In the genomic region with DNA sequence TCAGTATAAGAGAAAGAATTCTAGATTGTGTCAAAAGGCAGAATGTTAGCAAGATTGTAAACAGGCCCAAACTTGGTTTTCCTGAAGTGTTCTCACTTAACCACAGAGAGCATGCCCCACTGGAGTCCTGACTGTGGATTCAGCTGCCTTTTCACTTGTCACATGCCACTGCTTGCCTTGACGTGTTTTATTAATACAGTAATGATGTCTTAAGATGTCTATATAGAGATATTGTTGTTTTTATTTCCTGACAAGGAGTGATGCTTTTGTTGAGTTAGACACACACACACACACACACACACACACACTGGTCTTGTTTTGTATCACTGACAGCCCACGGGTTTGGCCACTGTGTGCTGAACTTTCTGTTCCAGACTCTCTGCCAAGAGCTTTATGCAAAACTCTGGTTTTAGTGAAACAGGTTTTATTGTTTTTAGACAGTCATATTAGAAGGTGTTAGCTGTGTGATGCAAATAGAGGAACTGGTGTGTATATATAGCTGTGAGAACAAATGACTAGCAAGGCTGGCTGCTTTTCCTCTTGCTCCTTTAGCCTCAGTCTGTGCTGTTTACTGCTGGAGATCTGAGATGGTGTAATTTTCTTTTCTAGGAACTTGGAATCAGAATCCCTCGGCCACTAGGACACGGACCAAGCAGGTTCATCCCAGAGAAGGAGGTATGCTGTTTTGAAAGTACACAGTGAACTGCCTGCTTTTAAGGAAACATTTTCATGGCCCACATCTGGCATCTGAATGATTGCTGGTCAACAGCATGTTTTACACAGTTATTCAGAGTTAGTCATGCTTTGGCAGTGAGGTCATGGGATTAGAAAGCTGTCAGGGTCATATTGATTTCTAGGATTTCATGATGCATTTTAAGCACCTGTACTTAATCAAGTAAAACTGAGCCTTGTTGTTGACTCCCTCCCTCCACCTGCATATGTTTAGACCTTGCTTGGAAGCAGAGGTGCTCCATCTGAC, we compare ENCODE assay signal across 9 mouse cellular contexts.
DNase-seq lines count a peak whose midpoint lies in the region; ATAC-seq and TF ChIP-seq lines count a peak whose summit lies in the region.
"Had no signal": no experiment of that assay in that cellular context is flagged by ENCODE, and none has a peak within 500 bp of the region (broad histone marks: within the 10 kb centered on the region; RNA-seq: fewer than 3 reads in every experiment).

No protein-coding gene starts in this region.

- no peaks in the 10 kb centered on the region for H3K9me3 ChIP-seq in stomach, embryonic 14.5 days (ENCODE audit: control insufficient read depth, low read depth, low read length)
- no peaks in the 10 kb centered on the region for H3K9me3 ChIP-seq in forebrain, embryonic 15.5 days
- H3K9me3 ChIP-seq: liver, embryonic 13.5 days had no signal

- no peak for TF ChIP-seq CTCF in layer of hippocampus, adult 2 months (conservative IDR thresholded peaks at IDR 0.05)

- peaks cover 11% of the 10 kb centered on the region; the same call in 1 of the 2 replicates for H3K4me1 ChIP-seq in stomach, embryonic 14.5 days (ENCODE audit: control insufficient read depth, insufficient read depth, low read length)
- H3K4me1 ChIP-seq in forebrain, embryonic 15.5 days: peaks cover 31% of the 10 kb centered on the region

- DNase-seq in layer of hippocampus, adult 2 months (ENCODE audit: low spot score in 2 of 2): no peak
- no peak for DNase-seq in layer of hippocampus, postnatal 36 days
- peak; percentile 88 for DNase-seq in NIH3T3 (ENCODE audit: low read depth)
- DNase-seq in gastrocnemius, adult 8-10 months (ENCODE audit: low spot score in 2 of 2): peak; percentile 64 to 70
- DNase-seq in kidney, postnatal 25 days: peak; percentile 51 to 76
- no peak for DNase-seq in cerebellum, postnatal 4 days (ENCODE audit: low spot score in 2 of 2)
- DNase-seq: liver, embryonic 13.5 days had no signal

- no peak overlapping the region for H3K9ac ChIP-seq in stomach, embryonic 14.5 days (replicated peaks; ENCODE audit: low read depth, low read length)
- H3K9ac ChIP-seq in forebrain, embryonic 15.5 days (replicated peaks): no peak overlapping the region
- H3K9ac ChIP-seq: liver, embryonic 13.5 days had no signal

- peaks cover 7% of the 10 kb centered on the region for H3K36me3 ChIP-seq in stomach, embryonic 14.5 days (ENCODE audit: control insufficient read depth, insufficient read depth, low read length)
- peaks cover 14% of the 10 kb centered on the region for H3K36me3 ChIP-seq in forebrain, embryonic 15.5 days

- ATAC-seq in stomach, embryonic 14.5 days (ENCODE audit: insufficient number of reproducible peaks, insufficient read depth, low FRiP score, low read depth): no peak
- no peak for ATAC-seq in forebrain, embryonic 15.5 days (replicated peaks)

- H3K27me3 ChIP-seq in stomach, embryonic 14.5 days (ENCODE audit: control insufficient read depth, insufficient read depth, low read length): no peaks in the 10 kb centered on the region
- H3K27me3 ChIP-seq in forebrain, embryonic 15.5 days: no peaks in the 10 kb centered on the region
- H3K27me3 ChIP-seq: liver, embryonic 13.5 days had no signal

- H3K27ac ChIP-seq in layer of hippocampus, adult 2 months: peak overlapping the region; percentile 73; the same call in 1 of the 2 replicates
- H3K27ac ChIP-seq in stomach, embryonic 14.5 days (ENCODE audit: low read length): peak overlapping the region; percentile 12; the same call in 1 of the 2 replicates
- H3K27ac ChIP-seq in forebrain, embryonic 15.5 days (replicated peaks): no peak overlapping the region
- H3K27ac ChIP-seq: liver, embryonic 13.5 days had no signal

- 49% methylated on average over 4 of the region's 4 CpGs for WGBS in stomach, embryonic 14.5 days
- 47% methylated on average over 4 of the region's 4 CpGs for WGBS in forebrain, embryonic 15.5 days

- no peak overlapping the region for H3K4me2 ChIP-seq in stomach, embryonic 14.5 days (replicated peaks; ENCODE audit: low read depth, low read length)
- H3K4me2 ChIP-seq in forebrain, embryonic 15.5 days (replicated peaks): no peak overlapping the region
- H3K4me2 ChIP-seq: liver, embryonic 13.5 days had no signal

- peak overlapping the region; percentile 8; the same call in 1 of the 2 replicates for H3K4me3 ChIP-seq in layer of hippocampus, adult 2 months
- no peak overlapping the region for H3K4me3 ChIP-seq in stomach, embryonic 14.5 days (ENCODE audit: low read depth, low read length)
- no peak overlapping the region for H3K4me3 ChIP-seq in forebrain, embryonic 15.5 days
- H3K4me3 ChIP-seq: liver, embryonic 13.5 days had no signal

Comparison
In these comparisons a context has a peak if more than half of its experiments do, and no peak if none do; other contexts are left out.
1. DNase-seq: peak in NIH3T3 (single experiment), gastrocnemius, adult 8-10 months (2 of 2) and kidney, postnatal 25 days (2 of 2); none in layer of hippocampus, adult 2 months (0 of 2), layer of hippocampus, postnatal 36 days (0 of 2) and cerebellum, postnatal 4 days (0 of 2).